Mouse (Mus musculus) neutrophil, adult 65 days (primary cell): Measurements from ENCODE around the gene A830031A19Rik. TPM values are rescaled to one million over a fixed set of nuclear protein-coding genes. Genes with fewer than 3 reads are reported as not detected.

Experiments used
- total RNA-seq: library from RNA; stranded (reverse); gene quantifications from 2 replicates; pipeline ENCODE4 v1.2.4, GENCODE M21; 2023

Gene A830031A19Rik
- not detected in 2 replicates for total RNA-seq

GRCm38 (mm10) chr11:24074634-24075104, at the start of gene A830031A19Rik:
TSS of gene A830031A19Rik (minus strand) at chr11:24075054.

GRCm38 (mm10) chr11:24077795-24078705, 3.2 kb upstream of the A830031A19Rik start, which contains the start of gene Bcl11a:
TSS of gene Bcl11a (plus strand) at chr11:24078056.

Other genes with a start within 250 kb of the A830031A19Rik start
- 13.8 and 15.0 TPM in 2 replicates for gene Papolg, start 179.8 kb downstream of the A830031A19Rik start, total RNA-seq
- 6.8 and 8.3 TPM in 2 replicates for gene Bcl11a, start 3.0 kb upstream of the A830031A19Rik start, total RNA-seq